Mouse (Mus musculus): ENCODE data around the gene Nf1.

DNA sequence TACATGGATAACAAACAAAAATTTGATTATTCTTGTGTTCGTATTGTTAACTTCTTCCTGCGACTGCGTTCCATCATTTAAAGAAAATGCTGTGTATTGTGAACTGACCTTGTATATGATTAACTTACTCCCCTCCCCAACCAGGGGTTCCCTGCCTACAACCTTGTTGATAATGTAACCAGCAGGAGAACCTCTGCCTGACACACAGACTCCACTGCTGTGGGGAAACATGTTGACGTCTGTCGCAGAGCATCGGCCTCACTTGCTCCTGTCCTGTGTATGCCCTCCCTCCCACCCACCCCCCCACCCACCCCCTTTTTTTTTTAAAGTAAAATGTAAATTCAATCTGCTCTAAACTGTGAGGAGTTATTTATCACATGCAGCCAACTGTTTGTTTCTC, 241.8 kb downstream of the Nf1 start:
- TF ChIP-seq GATA1 (IDR thresholded peaks at IDR 0.05; ENCODE audit: low read length) = no peak
- TF ChIP-seq TAL1 (IDR thresholded peaks at IDR 0.05; ENCODE audit: low read length) = no peak

All from erythroblast, embryonic 14.5 days (primary cell).